Mouse (Mus musculus): Measurements from ENCODE around the gene Etfdh.

- TF ChIP-seq CTCF (IDR thresholded peaks at IDR 0.05; ENCODE audit: control insufficient read depth, insufficient read depth, insufficient read length) (no peak), USF1 (IDR thresholded peaks at IDR 0.05; ENCODE audit: low read depth) (no peak), MYOG (IDR thresholded peaks at IDR 0.05; ENCODE audit: control insufficient read depth, extremely low read depth, insufficient read length) (no peak), MYOD1 (IDR thresholded peaks at IDR 0.05; ENCODE audit: control insufficient read depth, insufficient read length, low read depth) (no peak)
Observed at GRCm38 (mm10) chr3:79629416-79629730, at the start of gene Etfdh.

All from C2C12 (cell line).